Mouse (Mus musculus) regulatory T cell (primary cell): ENCODE measurements around the gene Tmem17.

Source experiments
- in situ Hi-C: fragments of 300-600 bp; cut with MboI, MseI; formaldehyde crosslinking; loops from one replicate; pipeline ENCODE4 v1.15.1; 2025; ENCODE audit warnings: high pct_unique_total_duplicates

Tmem17 gene

DNA sequence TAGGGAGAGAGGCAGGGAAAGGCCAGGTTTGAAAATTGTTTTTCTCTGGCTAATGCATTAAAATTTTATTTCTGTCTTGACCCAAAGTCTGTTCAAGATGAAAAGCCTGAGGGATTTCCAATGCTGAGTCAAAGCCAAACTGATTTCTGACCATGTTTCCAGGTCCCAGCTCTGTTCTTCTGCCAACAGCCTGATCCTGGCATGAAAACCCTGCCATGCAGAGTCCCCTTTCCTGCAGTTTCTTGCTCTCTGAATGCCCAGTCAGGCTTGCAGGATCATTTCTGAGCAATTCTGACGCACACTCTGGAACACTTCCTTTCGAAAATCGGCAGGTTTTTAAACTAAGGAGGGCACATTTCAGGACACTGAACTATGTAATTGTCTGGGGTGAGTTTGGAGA, 52.8 kb downstream of the Tmem17 start:
- in situ Hi-C loops: no loop called here
